Mouse (Mus musculus) left cerebral cortex, adult 9 months (tissue): ENCODE measurements around the gene 4931428L18Rik.
"Not testable (repeated sequence)": the region's sequence is repeated elsewhere in the genome, so short reads cannot be mapped to it uniquely, and the experiment has no call there.

Experiments used
- DNase-seq, 2 experiments: peaks; one replicate each; pipeline ENCODE4 v3.0.0; 2022; ENCODE audit warnings: low spot score in 2 of 2

4931428L18Rik gene

DNA sequence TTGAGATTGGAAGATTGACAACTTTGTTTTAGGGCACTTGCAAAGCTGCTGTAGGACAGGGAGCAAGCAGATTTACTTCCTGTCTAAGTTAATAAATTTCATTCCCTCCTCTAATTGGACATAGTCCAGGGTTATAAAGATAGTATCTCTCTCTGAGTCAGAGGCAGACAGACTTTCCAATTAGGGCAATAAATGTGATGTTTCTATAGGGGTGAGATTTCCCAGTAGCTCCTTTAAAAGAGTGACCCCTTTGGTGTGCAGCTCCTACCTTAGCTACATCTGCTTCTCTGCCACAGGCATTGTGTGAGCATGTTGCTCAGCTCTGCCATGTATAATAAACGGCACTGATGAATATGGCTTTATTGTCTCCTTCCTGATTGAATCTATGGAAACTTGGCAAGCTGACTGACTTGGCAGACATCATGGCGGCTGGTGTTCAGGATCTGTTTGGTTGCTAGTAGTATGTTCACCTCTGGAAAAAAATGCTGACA is 163.6 kb downstream of the 4931428L18Rik start:
- no peak for DNase-seq

DNA sequence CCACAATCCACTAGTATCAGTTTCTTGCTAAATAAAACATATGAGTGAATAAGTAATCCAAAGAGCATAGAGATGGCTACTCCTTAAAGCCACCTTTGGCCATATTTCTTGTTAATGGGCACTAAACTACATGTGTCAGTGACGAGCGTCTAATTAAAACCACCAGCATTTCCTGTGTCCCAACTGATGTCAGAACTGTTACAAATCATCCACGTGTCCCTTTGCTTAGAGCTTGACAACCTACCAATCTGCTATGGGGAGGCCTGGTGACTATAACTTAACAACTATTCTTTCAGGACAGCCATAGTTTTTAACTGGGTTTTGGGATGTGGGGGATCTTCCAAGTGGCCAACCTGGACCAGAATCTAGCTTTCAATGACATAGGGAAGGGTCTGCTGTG is 164.3 kb downstream of the 4931428L18Rik start:
- no peak for DNase-seq

DNA sequence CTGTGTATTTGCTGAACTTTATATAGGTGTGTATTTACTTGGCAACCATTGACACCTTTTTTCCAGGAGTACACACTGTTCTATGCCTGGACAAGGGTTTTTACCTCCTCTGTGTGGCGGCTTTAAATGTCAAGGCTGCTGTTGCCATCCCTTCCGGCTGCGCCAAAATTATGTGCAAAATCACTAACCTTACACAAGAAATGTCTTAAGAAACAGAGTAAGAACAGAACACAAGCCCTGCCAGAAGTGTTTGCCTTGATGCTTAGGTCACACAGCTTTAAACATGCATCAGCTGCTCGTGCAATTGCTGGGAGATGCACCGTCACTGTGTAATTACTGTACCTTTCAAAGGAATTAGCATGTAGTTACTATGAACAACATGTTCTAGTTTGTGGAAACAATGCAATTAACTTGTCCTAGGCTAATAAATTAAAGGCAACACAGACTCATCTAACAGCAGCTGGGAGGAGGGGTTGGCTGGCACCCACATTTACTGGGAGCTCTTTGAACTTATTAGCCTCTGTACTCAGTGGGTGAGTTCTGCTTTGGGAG is 171.0 kb downstream of the 4931428L18Rik start:
- DNase-seq, result peak in 1 of 2 experiments; percentile 10

DNA sequence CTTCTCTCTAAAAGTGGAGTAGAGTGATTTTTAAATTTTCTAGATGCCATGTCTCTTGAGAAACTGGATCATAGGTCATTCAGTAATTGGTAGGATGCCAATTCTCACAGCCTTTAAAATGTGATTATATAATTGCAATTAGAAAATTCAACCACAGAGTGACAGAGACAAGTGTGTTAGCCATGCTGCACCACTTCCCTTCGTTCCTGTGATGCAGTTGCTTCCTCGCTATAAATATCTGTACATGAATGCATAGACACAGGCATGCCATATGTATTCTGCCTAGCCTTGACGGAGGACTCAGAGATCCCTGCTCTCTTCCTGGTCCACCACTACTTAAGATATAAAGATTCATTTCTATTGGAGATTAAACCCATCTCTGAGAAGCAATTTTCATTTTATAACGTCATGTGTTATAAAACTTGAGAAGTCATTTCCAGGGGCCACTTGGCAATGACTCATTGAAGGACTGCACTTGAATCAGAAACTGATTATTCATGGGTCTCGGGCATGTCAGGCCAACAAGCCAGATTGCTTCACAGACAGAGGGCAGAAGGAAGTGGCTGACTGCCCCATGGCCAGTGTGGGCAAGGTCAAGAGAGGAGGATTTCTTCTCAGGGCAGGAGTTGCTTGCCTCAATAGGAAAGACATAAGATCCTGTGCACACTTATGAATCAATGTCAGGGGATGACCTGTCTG is 172.4 kb downstream of the 4931428L18Rik start:
- no peak for DNase-seq

DNA sequence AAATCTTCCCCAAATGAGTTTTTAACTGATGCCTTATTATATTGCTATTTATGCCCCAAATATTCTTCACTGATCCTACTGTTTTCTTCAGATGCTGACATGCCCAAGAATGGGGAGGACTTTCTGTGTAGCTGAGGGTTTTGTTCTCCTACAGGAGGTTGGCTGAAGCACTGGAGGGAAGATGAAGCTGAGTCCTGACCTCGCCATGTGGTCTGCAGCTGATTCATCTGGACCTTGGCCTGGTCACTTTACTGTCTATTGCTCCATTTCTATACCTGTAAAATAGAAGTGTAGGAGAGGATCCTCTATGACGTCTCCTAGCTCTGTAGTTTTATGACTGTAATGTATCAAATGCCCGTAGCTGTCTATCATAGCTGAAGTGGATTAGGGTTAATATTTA is 179.3 kb downstream of the 4931428L18Rik start:
- no peak for DNase-seq

DNA sequence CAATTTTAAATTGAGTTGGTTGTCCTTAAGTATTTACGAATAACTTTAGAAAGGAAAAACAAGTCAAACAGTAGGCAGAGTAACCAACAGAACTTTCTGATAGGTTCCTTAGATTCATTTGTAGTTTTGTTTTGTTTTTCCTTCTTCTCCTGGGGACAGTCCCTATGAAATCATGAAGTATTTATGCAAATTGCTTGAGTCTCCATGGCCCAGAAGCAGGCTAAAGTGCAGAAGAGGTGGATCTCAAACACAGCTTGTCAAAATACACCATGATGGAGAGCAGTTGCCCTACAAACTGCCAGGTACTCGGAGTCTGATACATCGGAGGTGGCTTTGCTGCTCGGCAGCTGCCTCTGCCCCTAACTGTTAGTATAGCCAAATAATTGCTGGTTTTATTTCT is 179.7 kb downstream of the 4931428L18Rik start:
- DNase-seq, result no peak

DNA sequence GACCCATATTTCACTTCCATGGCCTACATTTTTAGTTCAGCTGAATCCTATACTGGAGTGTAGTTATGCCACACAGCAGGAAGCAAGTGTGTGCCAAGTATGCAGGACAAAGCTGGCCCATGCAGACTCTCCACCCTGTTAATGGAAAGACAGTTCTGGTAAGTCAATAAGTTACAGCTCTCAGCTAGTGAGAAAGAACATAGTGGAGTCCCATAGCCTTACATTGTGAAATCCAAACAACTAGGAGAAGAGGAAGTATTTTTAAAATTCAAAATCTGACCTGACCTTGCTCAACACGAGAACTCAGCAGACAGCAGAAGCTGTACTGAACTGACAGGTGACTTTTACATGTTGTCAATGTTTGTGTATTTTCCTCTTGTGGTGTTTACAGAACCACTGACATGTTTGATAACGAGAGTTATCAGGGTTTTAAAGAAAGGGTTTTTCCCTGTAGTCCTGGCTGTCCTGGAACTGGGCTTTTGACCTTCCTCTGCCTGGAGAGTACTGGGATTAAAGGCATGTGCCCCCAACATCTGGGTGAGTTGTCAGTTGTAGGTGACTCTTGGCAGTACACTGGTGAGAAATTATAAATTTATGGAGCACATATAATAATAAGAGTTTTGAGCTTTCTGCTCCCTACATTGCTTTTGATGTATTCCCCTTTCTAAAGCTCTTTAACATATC is 188.5 kb downstream of the 4931428L18Rik start:
- DNase-seq, result no peak

DNA sequence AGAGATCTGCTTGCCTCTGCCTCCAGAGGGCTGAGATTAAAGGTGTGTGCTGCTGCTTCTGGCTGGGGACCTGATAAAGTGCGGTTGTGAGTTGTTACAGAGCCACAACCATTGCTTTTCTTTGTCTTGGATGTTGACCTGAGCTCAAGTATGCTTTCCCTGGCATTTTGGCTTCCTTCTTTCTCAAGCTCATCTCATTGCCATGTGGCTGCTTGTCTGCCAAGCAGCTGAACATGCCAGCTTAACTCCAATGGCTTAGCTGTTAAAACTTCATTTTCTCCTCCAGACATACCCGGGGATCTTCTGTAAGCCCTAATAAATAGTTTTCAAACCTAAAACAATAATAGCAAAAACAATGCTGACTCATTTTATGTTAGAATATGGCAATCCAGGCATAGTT is 190.1 kb downstream of the 4931428L18Rik start:
- DNase-seq, result no peak

DNA sequence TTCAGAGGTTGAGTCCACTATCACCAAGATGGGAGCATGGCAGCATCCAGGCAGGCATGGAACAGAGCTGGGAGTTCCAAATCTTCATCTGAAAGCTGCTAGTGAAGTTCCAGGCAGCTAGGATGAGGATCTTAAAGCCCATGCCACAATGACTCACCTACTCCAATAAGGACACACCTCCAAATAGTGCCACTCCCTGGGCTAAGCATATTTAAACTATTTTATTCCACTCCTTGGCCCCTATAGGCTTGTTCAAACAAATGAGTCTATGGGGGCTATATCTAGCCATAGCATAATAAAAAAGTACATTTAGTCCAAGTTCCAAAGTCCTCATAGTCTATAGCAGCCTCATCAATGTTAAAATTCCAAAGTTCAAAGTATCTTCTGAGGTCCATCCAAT is 199.3 kb downstream of the 4931428L18Rik start:
- no peak for DNase-seq

DNA sequence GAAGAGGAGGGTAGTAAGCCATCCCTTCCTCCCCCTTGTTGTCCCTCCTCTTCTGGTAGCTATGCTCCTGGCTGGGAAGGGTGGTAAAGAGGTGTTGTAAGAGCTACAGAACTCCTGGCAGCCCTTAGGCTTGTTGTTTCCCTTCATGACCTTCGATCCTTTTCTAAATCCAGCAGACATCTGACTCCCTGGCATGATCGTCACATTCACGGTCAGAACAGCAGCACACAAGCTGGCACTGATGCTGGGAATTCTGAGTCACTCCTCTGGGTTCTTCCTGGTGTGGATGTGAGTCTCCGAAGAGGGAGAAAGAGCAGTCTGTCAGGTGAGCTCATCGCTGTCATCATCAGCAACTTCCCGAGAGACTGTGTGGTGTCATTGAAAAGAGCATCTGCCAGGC is 203.2 kb downstream of the 4931428L18Rik start:
- no peak for DNase-seq

DNA sequence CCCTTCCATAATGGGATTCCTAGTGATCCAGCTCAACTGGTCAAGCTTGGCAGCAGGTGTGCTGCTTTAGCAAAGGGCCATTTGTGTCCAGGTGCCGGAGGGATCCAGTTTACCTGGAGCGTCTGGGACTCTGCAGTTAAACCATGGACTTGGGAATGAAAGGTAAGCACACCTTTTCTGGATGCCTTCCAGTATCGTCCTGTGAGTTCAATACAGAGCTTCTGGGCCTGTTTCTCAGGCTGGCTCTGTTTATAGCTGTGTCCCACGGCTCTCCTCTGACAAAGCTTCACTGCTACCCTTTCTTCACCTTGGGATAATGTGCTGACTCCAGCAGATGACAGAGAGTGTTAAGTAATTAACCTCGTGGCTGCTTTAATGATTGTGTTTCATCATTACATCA is 205.1 kb downstream of the 4931428L18Rik start:
- DNase-seq, result no peak

DNA sequence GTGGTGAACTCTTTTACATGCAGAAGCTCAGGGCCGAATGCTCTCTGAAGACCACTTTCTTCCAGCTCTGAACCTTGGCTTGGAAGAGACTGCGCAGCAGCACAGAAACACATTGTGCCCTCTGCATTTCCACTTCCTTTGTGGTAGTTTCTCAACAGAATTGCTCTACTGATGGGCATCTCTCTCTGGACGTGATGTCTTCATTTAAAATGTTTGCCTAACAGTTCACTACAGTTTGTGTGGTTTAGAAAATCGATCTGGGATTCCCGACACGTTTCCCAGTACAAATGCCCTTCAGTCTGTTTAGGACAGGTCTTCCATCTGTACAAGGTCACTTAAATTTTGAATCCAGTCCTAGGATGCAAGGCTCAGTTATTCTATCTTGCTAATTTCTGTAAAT is 206.4 kb downstream of the 4931428L18Rik start:
- DNase-seq, result no peak

DNA sequence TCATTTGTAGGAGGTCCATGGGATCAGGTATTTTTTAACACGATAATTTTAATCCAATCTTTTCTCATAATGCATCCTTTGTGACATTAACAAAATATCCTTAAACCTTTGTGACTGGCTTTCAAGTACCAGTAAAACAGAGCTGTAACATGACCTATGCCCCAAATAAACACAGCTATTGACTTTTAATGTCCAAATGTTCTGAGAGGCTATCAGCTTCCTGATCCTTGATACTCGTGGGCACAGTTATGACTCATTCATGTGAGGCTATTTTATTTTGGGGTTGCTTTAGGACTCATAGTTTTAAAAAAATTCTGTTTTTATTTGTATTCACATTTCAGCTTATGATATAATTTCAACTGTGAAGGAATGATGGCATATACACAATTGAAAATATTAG is 207.2 kb downstream of the 4931428L18Rik start:
- DNase-seq, result no peak

DNA sequence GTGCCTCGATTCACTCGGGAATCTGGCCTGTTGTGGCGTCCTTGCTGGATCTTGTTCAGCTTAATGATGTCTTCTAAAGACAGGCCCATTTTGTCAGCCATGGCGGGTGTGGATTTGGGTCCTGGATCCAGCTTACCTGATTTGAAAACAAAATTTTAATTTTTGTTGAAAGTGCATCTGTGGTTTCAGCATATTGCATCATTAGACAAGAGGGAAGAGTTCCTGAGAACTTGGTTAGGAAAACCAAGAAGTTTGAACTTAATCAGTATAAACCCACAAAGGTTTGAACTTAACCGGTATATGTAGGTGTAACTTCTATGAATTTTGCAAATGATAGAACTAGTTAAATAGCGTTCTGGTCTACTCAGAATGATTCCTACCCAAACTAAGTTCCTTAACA is 244.6 kb downstream of the 4931428L18Rik start, which contains the start of gene AC153137.1:
TSS of gene AC153137.1 (minus strand) at position 101 of the 400 bp plus-strand sequence.
- not testable (repeated sequence) for DNase-seq

DNA sequence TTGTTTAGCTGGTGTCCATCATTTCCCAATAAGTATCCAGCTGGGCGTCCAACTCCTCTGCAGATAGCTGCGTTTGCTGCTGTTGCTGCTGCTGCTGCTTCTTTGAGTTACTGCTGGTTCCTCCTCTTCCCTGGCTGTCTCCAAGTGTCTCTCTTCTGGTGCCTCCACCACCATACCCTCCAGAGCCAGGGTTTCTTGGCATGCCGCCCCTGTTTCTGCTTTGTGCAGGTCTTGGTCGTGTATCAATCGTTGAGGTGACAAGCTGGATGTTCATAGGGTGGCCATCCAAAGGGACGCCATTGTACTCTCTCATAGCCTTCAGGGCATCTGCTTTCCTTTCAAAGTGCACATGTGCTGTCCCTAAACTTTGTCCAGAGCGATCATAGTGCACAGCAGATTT is 245.2 kb downstream of the 4931428L18Rik start:
- not testable (repeated sequence) for DNase-seq

DNA sequence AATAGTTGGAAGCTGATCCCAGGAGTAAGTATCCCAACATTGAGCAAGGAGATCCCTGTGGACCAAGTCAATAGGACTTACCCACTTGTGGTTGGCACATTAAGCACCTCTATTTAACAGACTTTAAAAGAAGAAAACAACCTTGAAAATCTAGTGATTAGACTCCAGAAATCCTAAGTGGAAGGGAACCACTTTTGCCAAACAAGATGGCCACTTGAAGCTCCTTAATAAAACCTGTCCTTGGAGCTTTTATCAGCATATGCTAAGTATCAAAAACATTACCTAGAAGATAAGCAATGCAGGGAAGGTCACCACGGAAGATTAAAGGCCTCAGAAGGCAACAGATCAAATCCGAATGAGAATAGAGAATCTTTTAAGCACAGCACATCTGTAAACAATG is 270.7 kb downstream of the 4931428L18Rik start:
- no peak for DNase-seq

DNA sequence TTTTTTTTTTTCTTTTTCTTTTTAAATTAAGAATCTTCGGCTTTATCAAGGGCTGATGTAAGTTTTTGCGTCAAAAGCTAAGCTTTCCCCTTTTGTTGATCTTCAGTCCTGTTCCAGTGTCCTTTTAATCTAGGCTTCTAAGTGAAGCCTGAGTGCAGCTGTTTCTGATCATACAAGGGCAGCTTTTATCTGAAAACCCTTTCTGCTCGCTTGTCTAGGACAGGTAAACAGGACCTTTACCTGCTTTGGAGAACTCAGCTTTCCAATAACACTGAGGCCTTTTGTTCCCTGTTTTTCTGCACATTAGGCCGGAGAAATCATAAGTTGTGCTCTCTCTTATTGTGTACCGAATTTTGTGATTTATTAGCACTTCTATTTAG is 272.0 kb downstream of the 4931428L18Rik start:
- no peak for DNase-seq

DNA sequence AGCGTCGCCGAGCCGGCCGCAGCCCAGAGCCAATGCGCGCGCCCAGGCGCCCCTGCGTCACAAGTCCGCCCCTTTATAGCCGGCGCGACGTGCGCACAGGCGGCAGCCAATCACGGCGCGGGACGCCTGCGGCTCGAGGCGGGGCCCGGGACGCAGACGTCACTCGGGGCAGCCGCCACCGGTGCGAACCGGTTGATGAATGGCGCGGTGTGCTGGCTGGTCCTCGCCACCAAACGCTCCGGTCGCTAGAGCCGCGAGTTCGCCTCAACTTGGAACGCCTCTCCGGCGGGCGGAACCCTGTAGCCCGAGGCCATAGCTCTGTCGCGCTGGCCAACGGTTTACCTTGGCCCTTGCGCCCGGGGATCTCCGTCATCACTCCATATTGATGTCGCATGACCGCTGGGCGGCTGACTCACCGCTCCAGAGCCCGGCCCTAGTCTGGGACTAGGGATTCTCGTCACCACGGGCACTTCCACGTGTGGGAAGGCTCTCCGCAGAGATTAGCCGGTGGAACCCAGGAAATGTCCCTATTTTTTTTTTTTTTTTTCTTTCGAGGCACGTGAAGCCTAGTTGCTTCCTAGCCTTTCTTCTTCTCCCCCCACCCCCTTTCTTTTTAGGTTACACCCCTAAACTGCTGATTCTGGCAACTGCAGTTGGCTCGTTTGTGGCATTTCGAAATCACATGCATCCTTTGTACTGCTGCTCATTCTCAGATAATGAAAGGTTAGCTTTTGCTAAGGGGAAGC is 272.6 kb downstream of the 4931428L18Rik start:
- DNase-seq, result peak; percentile 92 to 96

DNA sequence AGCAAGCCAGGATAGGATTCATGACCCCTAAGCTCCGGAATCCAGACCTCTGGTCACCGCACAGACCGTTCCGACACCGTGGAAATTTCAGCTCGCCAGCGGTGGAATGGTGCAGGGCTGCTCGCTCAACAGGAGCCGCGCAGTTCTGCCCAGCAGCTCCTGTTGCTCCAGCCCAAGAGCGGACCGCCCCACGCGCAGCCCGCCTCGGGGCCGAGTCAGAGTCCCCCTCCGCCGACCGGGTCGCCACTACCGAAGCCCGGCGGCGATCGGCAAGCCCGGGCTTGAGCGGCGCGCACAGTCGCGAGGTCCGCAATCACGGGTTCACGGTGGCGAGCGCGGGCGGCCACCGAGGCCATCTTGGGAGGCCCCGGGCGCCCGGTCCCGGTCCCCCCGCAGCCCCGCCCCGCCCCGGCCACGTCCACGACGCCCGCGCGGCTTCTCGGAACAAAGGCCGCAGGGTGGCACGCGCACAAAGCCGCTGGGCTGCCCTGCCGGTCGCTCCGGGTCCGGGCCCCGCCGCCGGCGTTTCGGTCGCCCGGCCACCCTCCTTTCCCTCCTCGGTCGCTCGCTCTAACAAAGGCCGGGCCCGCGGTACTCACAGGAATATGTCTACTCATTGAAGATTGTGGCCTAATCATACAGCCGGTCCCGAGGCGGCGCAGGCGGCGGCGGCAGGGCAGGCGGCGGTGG is 273.4 kb downstream of the 4931428L18Rik start:
- peak in 1 of 2 experiments; percentile 51 for DNase-seq

DNA sequence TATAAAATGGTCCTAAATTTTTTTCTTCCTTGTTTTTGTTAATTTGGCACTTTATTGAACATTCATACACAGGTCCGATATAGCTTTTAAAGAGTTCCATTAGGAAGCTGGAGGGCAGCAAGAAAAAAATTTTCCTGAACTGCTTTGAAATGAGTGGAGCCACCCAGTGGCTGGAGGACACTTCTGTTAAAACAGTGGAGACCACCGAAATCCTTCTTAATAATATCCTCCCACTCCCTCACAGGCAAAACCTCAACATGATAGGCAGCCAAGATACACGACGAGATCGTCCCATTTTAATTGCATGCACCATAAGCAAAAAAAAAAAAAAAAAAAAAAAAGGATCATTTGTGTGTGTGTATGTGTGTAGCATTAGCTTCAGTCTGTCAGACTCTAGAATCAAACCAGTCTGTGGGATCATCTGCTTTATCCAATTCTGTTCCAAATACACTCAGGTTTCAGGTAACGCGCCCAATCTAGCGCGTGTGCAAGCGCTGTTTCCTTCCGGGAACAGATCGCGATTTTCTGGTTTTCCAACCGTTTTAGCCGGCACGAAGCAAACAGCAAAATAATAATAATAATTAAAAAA is 274.0 kb downstream of the 4931428L18Rik start:
- DNase-seq, result peak in 1 of 2 experiments; percentile 14
